Mouse (Mus musculus) lung, embryonic 16.5 days (tissue): Measurements from ENCODE around the gene Bbs9. TPM values are rescaled to one million over a fixed set of nuclear protein-coding genes. Genes with fewer than 3 reads are reported as not detected.
"Not testable (repeated sequence)": the region's sequence is repeated elsewhere in the genome, so short reads cannot be mapped to it uniquely, and the experiment has no call there.

Experiments used
- ATAC-seq: fragments of 200-750 bp; cut with Nextera tagmentation; 2 replicates; pipeline ENCODE4 v1.8.0; 2017; ENCODE audit warnings: low read depth, mild to moderate bottlenecking, moderate library complexity
- H3K27ac ChIP-seq: fragments of 300-500 bp; sonication (generic); 2 replicates; pipeline ENCODE4 v1.5.1; 2014; ENCODE audit warnings: mild to moderate bottlenecking, control low read depth, low read length
- H3K27me3 ChIP-seq: fragments of 300-500 bp; sonication (generic); 2 replicates; pipeline ENCODE4 v1.6.1; 2014; ENCODE audit warnings: low read depth, low read length, mixed read lengths; ENCODE audit not compliant: control insufficient read depth, insufficient read depth
- H3K36me3 ChIP-seq: fragments of 300-500 bp; sonication (generic); 2 replicates; pipeline ENCODE4 v1.6.1; 2014; ENCODE audit warnings: low read length; ENCODE audit not compliant: control insufficient read depth, insufficient read depth
- H3K4me1 ChIP-seq: fragments of 300-500 bp; sonication (generic); replicated peaks from 2 replicates; pipeline ENCODE4 v1.6.1; 2014; ENCODE audit warnings: low read length, mixed read lengths; ENCODE audit not compliant: control insufficient read depth, insufficient read depth
- H3K4me2 ChIP-seq: fragments of 300-500 bp; sonication (generic); 2 replicates; pipeline ENCODE4 v1.6.1; 2014; ENCODE audit warnings: low read depth, low read length, control low read depth
- H3K4me3 ChIP-seq: fragments of 300-500 bp; sonication (generic); 2 replicates; pipeline ENCODE4 v1.5.1; 2014; ENCODE audit warnings: mild to moderate bottlenecking, low read length, control low read depth
- H3K9ac ChIP-seq: fragments of 300-500 bp; sonication (generic); 2 replicates; pipeline ENCODE4 v1.6.1; 2014; ENCODE audit warnings: low read length, control low read depth
- H3K9me3 ChIP-seq: fragments of 300-500 bp; sonication (generic); 2 replicates; pipeline ENCODE4 v1.6.1; 2016; ENCODE audit warnings: low read length; ENCODE audit not compliant: control insufficient read depth
- WGBS: fragments of 180-500 bp; shearing (Covaris S2); extraction: QIAGEN DNeasy Blood & Tissue Kit; methylation state at CpG from one replicate; pipeline ENCODE4 v1.1.7; 2014; 5-methylcytosine and 5-hydroxymethylcytosine counted together
- polyA plus RNA-seq: library from polyadenylated mRNA; unstranded; fragments of >200 nt; fragmentation: Nextera tagmentation; extraction: Ambion mirVana; gene quantifications from 2 replicates; pipeline ENCODE4 v1.2.1, GENCODE M21; 2015

Bbs9 gene
- polyA plus RNA-seq, 1 experiment from 2014 or later: 16.0 TPM

DNA sequence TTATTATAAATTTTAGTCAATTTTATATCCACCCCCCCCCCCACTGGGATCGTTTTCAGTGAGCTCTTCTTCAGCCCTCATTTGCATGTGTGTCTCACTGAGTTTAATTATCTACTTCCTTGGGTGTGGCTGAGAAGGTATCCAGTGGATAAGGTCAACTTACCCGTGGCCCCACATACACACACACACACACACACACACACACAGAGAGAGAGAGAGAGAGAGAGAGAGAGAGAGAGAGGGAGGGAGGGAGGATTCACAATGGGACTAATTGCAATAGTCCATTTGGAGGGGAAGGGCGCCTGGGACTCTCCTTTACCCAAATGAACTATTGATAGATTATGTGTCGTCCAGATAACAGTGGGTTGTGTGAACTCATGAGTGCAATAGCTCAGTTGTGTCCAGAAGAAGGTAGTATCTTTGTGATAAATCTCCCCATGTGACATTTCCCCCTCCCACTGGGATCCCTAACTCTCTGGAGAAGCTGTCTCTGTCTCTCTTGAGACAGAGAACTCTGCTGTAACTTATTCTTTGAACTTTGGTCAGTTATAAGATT is 227.4 kb downstream of the Bbs9 start:
- peaks cover 10% of the 10 kb centered on the region; the same call in 1 of the 2 replicates for H3K9me3 ChIP-seq
- no peaks in the 10 kb centered on the region for H3K4me1 ChIP-seq
- no peak overlapping the region for H3K4me3 ChIP-seq
- H3K9ac ChIP-seq: no peak overlapping the region
- no peaks in the 10 kb centered on the region for H3K36me3 ChIP-seq
- H3K4me2 ChIP-seq: no peak overlapping the region
- ATAC-seq: no peak
- H3K27ac ChIP-seq: no peak overlapping the region
- H3K27me3 ChIP-seq: no peaks in the 10 kb centered on the region
- 78% methylated on average over 4 of the region's 4 CpGs for WGBS

- no peak for ATAC-seq
- no peak overlapping the region for H3K4me3 ChIP-seq
- no peaks in the 10 kb centered on the region for H3K4me1 ChIP-seq
- no peak overlapping the region for H3K27ac ChIP-seq
- no peak overlapping the region for H3K9ac ChIP-seq
- peaks cover 10% of the 10 kb centered on the region; the same call in 1 of the 2 replicates for H3K9me3 ChIP-seq
- no peaks in the 10 kb centered on the region for H3K27me3 ChIP-seq
- WGBS: 98% methylated on average over 2 of the region's 2 CpGs
- H3K4me2 ChIP-seq: no peak overlapping the region
- H3K36me3 ChIP-seq: no peaks in the 10 kb centered on the region
Measured at GRCm38 (mm10) chr9:22703541-22703940, 228.0 kb downstream of the Bbs9 start.

DNA sequence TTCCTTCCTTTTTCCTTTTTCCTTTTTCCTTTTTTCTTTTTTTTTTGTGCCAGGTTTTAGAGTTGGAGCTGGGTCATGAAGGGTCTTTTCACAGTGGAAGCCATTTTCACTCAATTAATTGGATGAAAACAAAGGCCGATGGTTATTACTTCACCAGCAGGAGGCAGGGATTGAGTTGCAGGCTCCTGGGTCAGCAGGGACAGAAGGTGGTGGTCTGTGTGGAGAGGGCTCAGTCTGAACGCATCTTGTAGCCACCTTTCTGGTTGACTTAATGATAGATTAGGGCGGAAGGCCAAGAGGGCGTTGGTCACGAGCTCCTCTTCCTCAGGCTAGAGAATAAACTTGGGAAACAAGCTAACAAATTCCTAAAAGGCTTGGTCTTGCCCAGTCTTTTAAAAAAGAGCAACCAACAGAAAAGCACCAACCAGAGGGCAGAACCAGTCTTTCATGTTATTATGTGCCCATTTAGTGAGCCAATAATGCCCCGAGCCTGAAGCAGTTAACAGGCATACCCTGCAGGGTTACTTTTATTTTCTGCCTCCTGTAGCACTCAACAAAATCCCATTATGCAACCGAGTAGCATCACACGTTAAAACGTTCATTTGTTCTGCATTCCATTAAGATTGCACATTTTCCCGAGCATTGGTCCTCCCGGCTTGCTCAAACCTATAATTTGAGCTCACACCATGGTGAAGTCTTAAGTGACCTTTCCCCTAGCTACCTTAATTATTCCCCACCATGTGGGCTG is 231.8 kb downstream of the Bbs9 start:
- Histone ChIP-seq H3K4me3 (no peak overlapping the region), H3K4me1 (peaks cover 7% of the 10 kb centered on the region; the same call in 1 of the 2 replicates), H3K27ac (no peak overlapping the region), H3K9me3 (peaks cover 7% of the 10 kb centered on the region; the same call in 1 of the 2 replicates), H3K9ac (no peak overlapping the region), H3K36me3 (no peaks in the 10 kb centered on the region), H3K27me3 (no peaks in the 10 kb centered on the region), H3K4me2 (no peak overlapping the region)
- 67% methylated on average over 11 of the region's 11 CpGs for WGBS
- no peak for ATAC-seq

DNA sequence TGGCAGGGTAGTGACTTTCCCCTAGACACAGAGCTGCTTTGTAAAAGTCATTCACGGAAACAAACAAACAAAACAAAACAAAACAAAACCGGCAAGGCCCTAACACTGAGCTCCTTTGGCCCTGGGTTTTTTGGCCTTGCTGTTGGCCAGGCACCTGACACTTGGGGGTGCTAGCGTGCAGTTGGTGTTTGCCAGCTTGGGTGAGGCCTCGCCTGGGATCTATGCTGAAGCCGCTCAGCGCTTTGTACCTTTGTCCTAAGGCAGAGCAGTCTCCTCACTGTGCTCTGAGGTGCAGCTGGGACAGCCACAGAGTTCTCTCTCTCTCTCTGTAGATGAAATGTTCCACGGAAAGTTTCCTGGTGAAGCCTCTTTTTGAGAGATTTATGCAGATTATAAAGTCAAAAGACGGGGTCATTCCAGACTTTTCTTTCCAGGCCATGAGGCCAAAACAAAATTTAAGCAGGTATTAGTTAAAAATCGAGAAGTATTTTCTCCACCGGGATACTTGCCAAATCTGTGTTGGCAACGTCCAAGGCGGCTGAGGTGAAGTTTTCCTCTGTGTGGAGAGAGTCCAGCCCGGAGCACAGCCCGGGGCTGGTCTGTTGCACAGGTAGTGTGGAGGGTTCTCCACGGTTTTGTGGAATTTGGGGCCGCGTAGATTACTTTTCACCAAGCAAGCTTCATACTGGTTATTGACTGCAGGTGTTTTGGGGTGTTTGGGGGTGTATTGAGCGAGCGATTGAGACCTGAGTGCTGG is 233.6 kb downstream of the Bbs9 start:
- H3K27me3 ChIP-seq: no peaks in the 10 kb centered on the region
- peaks cover 12% of the 10 kb centered on the region; the same call in 1 of the 2 replicates for H3K4me1 ChIP-seq
- no peaks in the 10 kb centered on the region for H3K36me3 ChIP-seq
- H3K9ac ChIP-seq: peak overlapping the region; percentile 4; the same call in 1 of the 2 replicates
- no peak overlapping the region for H3K4me2 ChIP-seq
- 39% methylated on average over 19 of the region's 19 CpGs for WGBS
- H3K27ac ChIP-seq: 0 out of 2 replicates have a peak overlapping the region, but pooled peaks have one; percentile 37
- peak; percentile 69 for ATAC-seq
- H3K4me3 ChIP-seq: no peak overlapping the region
- no peaks in the 10 kb centered on the region for H3K9me3 ChIP-seq

- Histone ChIP-seq H3K36me3 (no peaks in the 10 kb centered on the region), H3K4me3 (no peak overlapping the region), H3K9me3 (no peaks in the 10 kb centered on the region), H3K27ac (peak overlapping the region; percentile 43), H3K4me2 (no peak overlapping the region), H3K27me3 (no peaks in the 10 kb centered on the region), H3K4me1 (peaks cover 12% of the 10 kb centered on the region; the same call in 1 of the 2 replicates), H3K9ac (no peak overlapping the region)
- ATAC-seq: peak; percentile 27; the same call in 1 of the 2 replicates
- WGBS: 57% methylated on average over 7 of the region's 7 CpGs
Measured at GRCm38 (mm10) chr9:22710032-22710431, 234.5 kb downstream of the Bbs9 start.

- H3K4me2 ChIP-seq: no peak overlapping the region
- no peaks in the 10 kb centered on the region for H3K36me3 ChIP-seq
- WGBS: 77% methylated on average over 2 of the region's 2 CpGs
- peaks cover 12% of the 10 kb centered on the region; the same call in 1 of the 2 replicates for H3K4me1 ChIP-seq
- H3K27ac ChIP-seq: no peak overlapping the region
- no peak overlapping the region for H3K9ac ChIP-seq
- no peaks in the 10 kb centered on the region for H3K27me3 ChIP-seq
- no peak for ATAC-seq
- no peak overlapping the region for H3K4me3 ChIP-seq
- no peaks in the 10 kb centered on the region for H3K9me3 ChIP-seq
Measured at GRCm38 (mm10) chr9:22711339-22711738, 235.8 kb downstream of the Bbs9 start.

GRCm38 (mm10) chr9:22712743-22713142 is 237.2 kb downstream of the Bbs9 start:
- Histone ChIP-seq H3K9ac (no peak overlapping the region), H3K27ac (peak overlapping the region; percentile 11; the same call in 1 of the 2 replicates), H3K4me3 (no peak overlapping the region), H3K36me3 (no peaks in the 10 kb centered on the region), H3K4me2 (no peak overlapping the region), H3K4me1 (peaks cover 18% of the 10 kb centered on the region; the same call in 1 of the 2 replicates), H3K9me3 (no peaks in the 10 kb centered on the region), H3K27me3 (no peaks in the 10 kb centered on the region)
- ATAC-seq: peak; percentile 79
- WGBS: 49% methylated on average over 3 of the region's 3 CpGs

GRCm38 (mm10) chr9:22713286-22713685 is 237.8 kb downstream of the Bbs9 start:
- not testable (repeated sequence) for H3K4me2 ChIP-seq, H3K9ac ChIP-seq, H3K27ac ChIP-seq, H3K27me3 ChIP-seq, H3K4me3 ChIP-seq, ATAC-seq, H3K9me3 ChIP-seq, H3K36me3 ChIP-seq
- 35% methylated on average over 4 of the region's 4 CpGs for WGBS
- peaks cover 22% of the 10 kb centered on the region for H3K4me1 ChIP-seq

- WGBS: 54% methylated on average over 4 of the region's 4 CpGs
- H3K27me3 ChIP-seq: no peaks in the 10 kb centered on the region
- H3K9me3 ChIP-seq: no peaks in the 10 kb centered on the region
- H3K4me3 ChIP-seq: no peak overlapping the region
- H3K27ac ChIP-seq: peak overlapping the region; percentile 6
- H3K36me3 ChIP-seq: no peaks in the 10 kb centered on the region
- no peak overlapping the region for H3K4me2 ChIP-seq
- ATAC-seq: no peak
- no peak overlapping the region for H3K9ac ChIP-seq
- H3K4me1 ChIP-seq: peaks cover 17% of the 10 kb centered on the region
Measured at GRCm38 (mm10) chr9:22717583-22717982, 242.1 kb downstream of the Bbs9 start.
